Mouse (Mus musculus): ENCODE results near the gene Dnajb5. TPM values are rescaled to one million over a fixed set of nuclear protein-coding genes. Genes with fewer than 3 reads are reported as not detected.

Gene Dnajb5
- polyA plus RNA-seq, 1 experiment = 5.3 TPM

DNA sequence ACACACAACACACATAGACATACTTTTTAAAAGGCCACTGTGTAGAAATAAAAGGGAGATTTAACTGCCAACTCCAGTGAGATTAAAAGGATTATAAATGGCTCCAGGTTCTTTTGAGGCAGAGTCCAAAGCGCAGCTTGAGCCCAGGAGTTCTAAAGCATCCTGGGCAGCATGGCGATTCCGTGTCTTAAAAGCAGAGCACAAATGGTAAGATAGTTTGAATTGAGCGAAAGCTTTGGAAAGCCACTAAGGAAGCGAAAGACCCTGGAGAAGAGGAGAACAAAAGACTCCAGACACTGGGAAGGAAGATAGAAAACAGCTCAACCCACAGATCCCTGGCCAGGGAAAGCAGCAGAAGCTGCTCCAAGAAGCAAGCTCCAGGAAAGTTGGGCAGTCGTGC lies 44.6 kb upstream of the Dnajb5 start:
- no peaks in the 10 kb centered on the region for H3K79me2 ChIP-seq (ENCODE audit: control insufficient read depth, insufficient read depth)
- H3K27me3 ChIP-seq (ENCODE audit: control insufficient read depth, insufficient read depth, insufficient read length) = peaks cover 32% of the 10 kb centered on the region
- H3ac ChIP-seq (ENCODE audit: control insufficient read depth, insufficient read length, low read depth) = no peak overlapping the region
- H3K79me3 ChIP-seq (ENCODE audit: low read depth) = no peaks in the 10 kb centered on the region
- H3K36me3 ChIP-seq (ENCODE audit: control insufficient read depth, insufficient read depth) = no peaks in the 10 kb centered on the region
- TF ChIP-seq FOSL1 (IDR thresholded peaks at IDR 0.05; ENCODE audit: insufficient read depth, low read length, poor library complexity, severe bottlenecking) (no peak), CTCF (IDR thresholded peaks at IDR 0.05; ENCODE audit: control insufficient read depth, insufficient read depth, insufficient read length) (no peak), MYOG (IDR thresholded peaks at IDR 0.05; ENCODE audit: control insufficient read depth, extremely low read depth, insufficient read length) (no peak), CEBPB (IDR thresholded peaks at IDR 0.05; ENCODE audit: low read depth) (no peak), MYOD1 (IDR thresholded peaks at IDR 0.05; ENCODE audit: control insufficient read depth, insufficient read length, low read depth) (no peak), MAX (IDR thresholded peaks at IDR 0.05) (no peak), USF1 (IDR thresholded peaks at IDR 0.05; ENCODE audit: low read depth) (no peak)
- H3K4me3 ChIP-seq (ENCODE audit: insufficient read depth, poor library complexity, severe bottlenecking) = no peak overlapping the region

DNA sequence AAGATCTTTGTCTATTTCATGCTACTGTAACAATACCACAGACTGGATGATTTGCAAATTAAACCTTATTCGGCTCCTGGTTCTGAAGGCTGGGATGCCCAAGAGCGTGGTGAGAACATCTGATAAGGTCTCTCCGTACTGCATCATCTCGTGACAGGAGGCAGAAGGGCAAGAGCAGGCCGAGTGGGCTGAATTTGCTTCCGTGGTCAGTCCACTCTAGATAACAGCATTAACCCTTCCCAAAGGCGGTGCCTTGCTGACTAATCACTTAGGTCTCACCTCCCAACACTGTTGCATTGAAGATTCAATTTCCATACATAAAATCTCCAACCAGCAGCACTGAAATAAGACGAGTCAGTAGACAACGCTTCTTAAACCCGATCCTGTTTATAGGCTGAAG lies 36.2 kb upstream of the Dnajb5 start:
- Histone ChIP-seq H3K4me3 (ENCODE audit: insufficient read depth, poor library complexity, severe bottlenecking) (no peak overlapping the region), H3K36me3 (ENCODE audit: control insufficient read depth, insufficient read depth) (no peaks in the 10 kb centered on the region), H3K27me3 (ENCODE audit: control insufficient read depth, insufficient read depth, insufficient read length) (peaks cover 39% of the 10 kb centered on the region), H3K79me3 (ENCODE audit: low read depth) (no peaks in the 10 kb centered on the region), H3ac (ENCODE audit: control insufficient read depth, insufficient read length, low read depth) (no peak overlapping the region), H3K79me2 (ENCODE audit: control insufficient read depth, insufficient read depth) (no peaks in the 10 kb centered on the region)
- TF ChIP-seq CEBPB (IDR thresholded peaks at IDR 0.05; ENCODE audit: low read depth) (no peak), MYOD1 (IDR thresholded peaks at IDR 0.05; ENCODE audit: control insufficient read depth, insufficient read length, low read depth) (no peak), USF1 (IDR thresholded peaks at IDR 0.05; ENCODE audit: low read depth) (no peak), MYOG (IDR thresholded peaks at IDR 0.05; ENCODE audit: control insufficient read depth, extremely low read depth, insufficient read length) (no peak), CTCF (IDR thresholded peaks at IDR 0.05; ENCODE audit: control insufficient read depth, insufficient read depth, insufficient read length) (no peak), FOSL1 (IDR thresholded peaks at IDR 0.05; ENCODE audit: insufficient read depth, low read length, poor library complexity, severe bottlenecking) (no peak), MAX (IDR thresholded peaks at IDR 0.05) (no peak)

GRCm38 (mm10) chr4:42915311-42915710 lies 34.3 kb upstream of the Dnajb5 start:
- no peak for TF ChIP-seq MAX (IDR thresholded peaks at IDR 0.05)
- no peak for TF ChIP-seq CEBPB (IDR thresholded peaks at IDR 0.05; ENCODE audit: low read depth)
- TF ChIP-seq MYOD1 (IDR thresholded peaks at IDR 0.05; ENCODE audit: control insufficient read depth, insufficient read length, low read depth) = no peak
- no peak for TF ChIP-seq FOSL1 (IDR thresholded peaks at IDR 0.05; ENCODE audit: insufficient read depth, low read length, poor library complexity, severe bottlenecking)
- no peak for TF ChIP-seq CTCF (IDR thresholded peaks at IDR 0.05; ENCODE audit: control insufficient read depth, insufficient read depth, insufficient read length)
- TF ChIP-seq USF1 (IDR thresholded peaks at IDR 0.05; ENCODE audit: low read depth) = no peak
- TF ChIP-seq MYOG (IDR thresholded peaks at IDR 0.05; ENCODE audit: control insufficient read depth, extremely low read depth, insufficient read length) = no peak
- H3K36me3 ChIP-seq (ENCODE audit: control insufficient read depth, insufficient read depth) = no peaks in the 10 kb centered on the region
- peaks cover 44% of the 10 kb centered on the region for H3K27me3 ChIP-seq (ENCODE audit: control insufficient read depth, insufficient read depth, insufficient read length)
- H3K79me2 ChIP-seq (ENCODE audit: control insufficient read depth, insufficient read depth) = no peaks in the 10 kb centered on the region
- no peak overlapping the region for H3K4me3 ChIP-seq (ENCODE audit: insufficient read depth, poor library complexity, severe bottlenecking)
- no peaks in the 10 kb centered on the region for H3K79me3 ChIP-seq (ENCODE audit: low read depth)
- H3ac ChIP-seq (ENCODE audit: control insufficient read depth, insufficient read length, low read depth) = no peak overlapping the region

GRCm38 (mm10) chr4:42915966-42916365 lies 33.6 kb upstream of the Dnajb5 start:
- Histone ChIP-seq H3K36me3 (ENCODE audit: control insufficient read depth, insufficient read depth) (no peaks in the 10 kb centered on the region), H3ac (ENCODE audit: control insufficient read depth, insufficient read length, low read depth) (no peak overlapping the region), H3K27me3 (ENCODE audit: control insufficient read depth, insufficient read depth, insufficient read length) (peaks cover 50% of the 10 kb centered on the region), H3K79me2 (ENCODE audit: control insufficient read depth, insufficient read depth) (no peaks in the 10 kb centered on the region), H3K4me3 (ENCODE audit: insufficient read depth, poor library complexity, severe bottlenecking) (no peak overlapping the region), H3K79me3 (ENCODE audit: low read depth) (no peaks in the 10 kb centered on the region)
- TF ChIP-seq USF1 (IDR thresholded peaks at IDR 0.05; ENCODE audit: low read depth) = no peak
- no peak for TF ChIP-seq FOSL1 (IDR thresholded peaks at IDR 0.05; ENCODE audit: insufficient read depth, low read length, poor library complexity, severe bottlenecking)
- no peak for TF ChIP-seq MAX (IDR thresholded peaks at IDR 0.05)

GRCm38 (mm10) chr4:42916617-42917401 lies 32.8 kb upstream of the Dnajb5 start, which contains the start of gene Phf24:
TSS of gene Phf24 (plus strand) at chr4:42916660.
- Histone ChIP-seq H3ac (ENCODE audit: control insufficient read depth, insufficient read length, low read depth) (no peak within 1 kb of the TSS), H3K79me2 (ENCODE audit: control insufficient read depth, insufficient read depth) (no peaks in the 10 kb centered on the region), H3K4me3 (ENCODE audit: insufficient read depth, poor library complexity, severe bottlenecking) (no peak within 1 kb of the TSS), H3K79me3 (ENCODE audit: low read depth) (no peaks in the 10 kb centered on the region), H3K36me3 (ENCODE audit: control insufficient read depth, insufficient read depth) (no peaks in the 10 kb centered on the region), H3K27me3 (ENCODE audit: control insufficient read depth, insufficient read depth, insufficient read length) (peaks cover 53% of the 10 kb centered on the region)
- TF ChIP-seq USF1 (IDR thresholded peaks at IDR 0.05; ENCODE audit: low read depth) (no peak), FOSL1 (IDR thresholded peaks at IDR 0.05; ENCODE audit: insufficient read depth, low read length, poor library complexity, severe bottlenecking) (no peak), MYOG (IDR thresholded peaks at IDR 0.05; ENCODE audit: control insufficient read depth, extremely low read depth, insufficient read length) (no peak), MAX (IDR thresholded peaks at IDR 0.05) (no peak), MYOD1 (IDR thresholded peaks at IDR 0.05; ENCODE audit: control insufficient read depth, insufficient read length, low read depth) (no peak), CEBPB (IDR thresholded peaks at IDR 0.05; ENCODE audit: low read depth) (no peak)

DNA sequence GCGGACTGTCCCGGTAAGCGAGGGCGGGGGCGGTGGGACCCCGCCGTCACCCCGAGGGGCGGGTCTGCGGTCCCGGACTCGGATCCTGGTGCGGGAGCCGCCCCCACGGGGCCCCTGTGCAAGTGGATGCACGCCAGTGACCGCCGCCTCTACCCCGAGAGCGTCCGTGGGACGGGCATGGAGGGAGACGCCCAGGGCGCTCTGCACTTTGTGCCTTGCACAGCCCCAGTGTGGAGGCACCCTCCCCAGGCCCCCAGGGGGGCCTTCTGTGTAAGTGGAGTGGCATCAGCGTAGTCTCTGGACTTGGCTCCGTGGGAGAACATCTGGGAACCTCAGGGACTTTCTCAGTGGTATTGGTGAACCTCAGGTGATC lies 32.2 kb upstream of the Dnajb5 start:
- Histone ChIP-seq H3K79me2 (ENCODE audit: control insufficient read depth, insufficient read depth) (no peaks in the 10 kb centered on the region), H3K36me3 (ENCODE audit: control insufficient read depth, insufficient read depth) (no peaks in the 10 kb centered on the region), H3K79me3 (ENCODE audit: low read depth) (no peaks in the 10 kb centered on the region), H3ac (ENCODE audit: control insufficient read depth, insufficient read length, low read depth) (no peak overlapping the region), H3K4me3 (ENCODE audit: insufficient read depth, poor library complexity, severe bottlenecking) (no peak overlapping the region), H3K27me3 (ENCODE audit: control insufficient read depth, insufficient read depth, insufficient read length) (peaks cover 58% of the 10 kb centered on the region)
- TF ChIP-seq USF1 (IDR thresholded peaks at IDR 0.05; ENCODE audit: low read depth) = no peak
- TF ChIP-seq MYOD1 (IDR thresholded peaks at IDR 0.05; ENCODE audit: control insufficient read depth, insufficient read length, low read depth) = no peak
- no peak for TF ChIP-seq FOSL1 (IDR thresholded peaks at IDR 0.05; ENCODE audit: insufficient read depth, low read length, poor library complexity, severe bottlenecking)
- no peak for TF ChIP-seq MAX (IDR thresholded peaks at IDR 0.05)
- TF ChIP-seq MYOG (IDR thresholded peaks at IDR 0.05; ENCODE audit: control insufficient read depth, extremely low read depth, insufficient read length) = no peak
- TF ChIP-seq CEBPB (IDR thresholded peaks at IDR 0.05; ENCODE audit: low read depth) = no peak
- no peak for TF ChIP-seq CTCF (IDR thresholded peaks at IDR 0.05; ENCODE audit: control insufficient read depth, insufficient read depth, insufficient read length)
